Mouse (Mus musculus) thymus, postnatal 0 days (tissue): ENCODE measurements around the gene Alkbh2. TPM values are rescaled to one million over a fixed set of nuclear protein-coding genes. Genes with fewer than 3 reads are reported as not detected.

Experiments
- DNase-seq: peaks from one replicate; pipeline ENCODE4 v3.0.0-alpha.2; 2015; ENCODE audit warnings: low spot score
- polyA plus RNA-seq: library from polyadenylated mRNA; unstranded; fragments of >200 nt; fragmentation: Nextera tagmentation; extraction: Ambion mirVana; gene quantifications from 2 replicates; pipeline ENCODE4 v1.2.1, GENCODE M21; 2015

Alkbh2 gene
- 8.2 and 10.1 TPM in 2 replicates for polyA plus RNA-seq

- DNase-seq = peak; percentile 88
Measured at GRCm38 (mm10) chr5:114127374-114128349, at the start of gene Alkbh2. TSS of gene Alkbh2 (minus strand) at chr5:114128218.

GRCm38 (mm10) chr5:114176548-114177400, 48.8 kb upstream of the Alkbh2 start:
- DNase-seq = no peak

GRCm38 (mm10) chr5:114175596-114176171, 47.7 kb upstream of the Alkbh2 start:
- DNase-seq = peak; percentile 66

- peak; percentile 33 for DNase-seq
Measured at GRCm38 (mm10) chr5:114174639-114175038, 46.6 kb upstream of the Alkbh2 start.

GRCm38 (mm10) chr5:114173877-114174581, 46.0 kb upstream of the Alkbh2 start:
- no peak for DNase-seq

GRCm38 (mm10) chr5:114173458-114173857, 45.4 kb upstream of the Alkbh2 start:
- DNase-seq = no peak

- no peak for DNase-seq
Measured at GRCm38 (mm10) chr5:114172936-114173335, 44.9 kb upstream of the Alkbh2 start.

- DNase-seq = no peak
Measured at GRCm38 (mm10) chr5:114170345-114170744, 42.3 kb upstream of the Alkbh2 start.

- no peak for DNase-seq
Measured at GRCm38 (mm10) chr5:114163117-114163696, 35.2 kb upstream of the Alkbh2 start.

- no peak for DNase-seq
Measured at GRCm38 (mm10) chr5:114162106-114162815, 34.2 kb upstream of the Alkbh2 start.

GRCm38 (mm10) chr5:114161424-114161823, 33.4 kb upstream of the Alkbh2 start:
- DNase-seq = no peak

GRCm38 (mm10) chr5:114157236-114157635, 29.2 kb upstream of the Alkbh2 start:
- no peak for DNase-seq

- DNase-seq = no peak
Measured at GRCm38 (mm10) chr5:114155168-114155933, 27.3 kb upstream of the Alkbh2 start.

GRCm38 (mm10) chr5:114154765-114155164, 26.7 kb upstream of the Alkbh2 start:
- no peak for DNase-seq

- DNase-seq = peak; percentile 48
Measured at GRCm38 (mm10) chr5:114153490-114153889, 25.5 kb upstream of the Alkbh2 start.

GRCm38 (mm10) chr5:114152359-114153092, 24.5 kb upstream of the Alkbh2 start:
- no peak for DNase-seq

GRCm38 (mm10) chr5:114147043-114147972, 19.3 kb upstream of the Alkbh2 start:
- no peak for DNase-seq
